Mouse (Mus musculus) liver, embryonic 14.5 days (tissue): Measurements from ENCODE around the gene Nme1. TPM values are rescaled to one million over a fixed set of nuclear protein-coding genes. Genes with fewer than 3 reads are reported as not detected.

Experiments used
- ATAC-seq: fragments of 200-750 bp; cut with Nextera tagmentation; 2 replicates; pipeline ENCODE4 v1.8.0; 2017; ENCODE audit warnings: moderate number of reproducible peaks, mild to moderate bottlenecking, moderate library complexity; ENCODE audit not compliant: insufficient read depth
- DNase-seq, 3 experiments: peaks; one replicate each; pipeline ENCODE4 v3.0.0-alpha.2; 2012 to 2013; ENCODE audit warnings: low read depth in 3 of 3, low spot score in 3 of 3
- H3K27ac ChIP-seq: fragments of 300-500 bp; sonication (generic); 2 replicates; pipeline ENCODE4 v1.5.1; 2014; ENCODE audit warnings: moderate library complexity, mild to moderate bottlenecking, control low read depth, inconsistent platforms
- H3K27me3 ChIP-seq: fragments of 300-500 bp; sonication (generic); 2 replicates; pipeline ENCODE4 v1.6.1; 2014; ENCODE audit warnings: mild to moderate bottlenecking, low read length, moderate library complexity; ENCODE audit not compliant: control insufficient read depth, insufficient read depth
- H3K36me3 ChIP-seq: fragments of 300-500 bp; sonication (generic); replicated peaks from 2 replicates; pipeline ENCODE4 v1.6.1; 2014; ENCODE audit warnings: low read depth; ENCODE audit not compliant: control insufficient read depth, insufficient read depth
- H3K4me1 ChIP-seq, 2 experiments: fragments of 200-500 bp in 1 of 2; fragments of 300-500 bp in 1 of 2; sonication (generic) in 1 of 2; replicated peaks; 2 replicates each; pipeline ENCODE4 v1.6.1; 2012 to 2014; ENCODE audit warnings: antibody characterized with exemption in 1 of 2, inconsistent platforms in 1 of 2, low read length in 1 of 2; ENCODE audit not compliant: control insufficient read depth in 2 of 2, insufficient read depth in 2 of 2
- H3K4me2 ChIP-seq: fragments of 300-500 bp; sonication (generic); 2 replicates; pipeline ENCODE4 v1.6.1; 2014; ENCODE audit warnings: low read depth, mild to moderate bottlenecking, control low read depth, moderate library complexity
- H3K4me3 ChIP-seq, 2 experiments: fragments of 200-500 bp in 1 of 2; fragments of 300-500 bp in 1 of 2; sonication (generic) in 1 of 2; 2 replicates each; pipeline ENCODE4 v1.5.1; 2012 to 2014; ENCODE audit warnings: low read depth in 2 of 2, low read length in 2 of 2, mild to moderate bottlenecking in 2 of 2, control low read depth in 1 of 2, inconsistent platforms in 1 of 2, moderate library complexity in 1 of 2; ENCODE audit not compliant: insufficient read depth in 1 of 2
- H3K9ac ChIP-seq: fragments of 300-500 bp; sonication (generic); replicated peaks from 2 replicates; pipeline ENCODE4 v1.6.1; 2014; ENCODE audit warnings: mild to moderate bottlenecking, control low read depth, moderate library complexity
- H3K9me3 ChIP-seq: fragments of 300-500 bp; sonication (generic); 2 replicates; pipeline ENCODE4 v1.6.1; 2016; ENCODE audit warnings: low read length, mixed read lengths; ENCODE audit not compliant: control insufficient read depth
- CTCF ChIP-seq: IDR thresholded peaks from 2 replicates; pipeline ENCODE4 v1.5.1; 2016; ENCODE audit warnings: antibody characterized with exemption, low read depth, control low read depth
- EP300 ChIP-seq: IDR thresholded peaks from 2 replicates; pipeline ENCODE4 v1.6.1; 2016; ENCODE audit warnings: antibody characterized with exemption, low read depth
- WGBS: fragments of 180-500 bp; shearing (Covaris S2); extraction: QIAGEN DNeasy Blood & Tissue Kit; methylation state at CpG from one replicate; pipeline ENCODE4 v1.1.7; 2014; ENCODE audit not compliant: insufficient replicate concordance; 5-methylcytosine and 5-hydroxymethylcytosine counted together
- polyA plus RNA-seq, 2 experiments: library from polyadenylated mRNA; depleted of rRNA in 1 of 2; stranded (reverse) in 1 of 2; unstranded in 1 of 2; fragments of >200 nt; fragmentation: Nextera tagmentation in 1 of 2; extraction: Ambion mirVana in 1 of 2; gene quantifications; 2 replicates each; pipeline versions ENCODE4 v1.2.1 to v1.2.3; 2012 to 2014

Nme1 gene
- polyA plus RNA-seq, 2 experiments, result 113 to 201 TPM

- H3K36me3 ChIP-seq, result no peaks in the 10 kb centered on the region
- TF ChIP-seq EP300 (no peak), CTCF (no peak)
- H3K4me3 ChIP-seq, result no peak overlapping the region
- no peaks in the 10 kb centered on the region for H3K9me3 ChIP-seq
- no peaks in the 10 kb centered on the region for H3K27me3 ChIP-seq
- 70% methylated on average over 3 of the region's 3 CpGs for WGBS
- no peak overlapping the region for H3K9ac ChIP-seq
- ATAC-seq (no peak), DNase-seq (no peak)
- no peak overlapping the region for H3K4me2 ChIP-seq
- no peak overlapping the region for H3K27ac ChIP-seq
- H3K4me1 ChIP-seq, result peaks cover 7 to 18% of the 10 kb centered on the region in 2 experiments; a peak in 3 of 4 replicates
These were observed 16.3 kb upstream of the Nme1 start for GRCm38 (mm10) chr11:93984619-93985018.

DNA sequence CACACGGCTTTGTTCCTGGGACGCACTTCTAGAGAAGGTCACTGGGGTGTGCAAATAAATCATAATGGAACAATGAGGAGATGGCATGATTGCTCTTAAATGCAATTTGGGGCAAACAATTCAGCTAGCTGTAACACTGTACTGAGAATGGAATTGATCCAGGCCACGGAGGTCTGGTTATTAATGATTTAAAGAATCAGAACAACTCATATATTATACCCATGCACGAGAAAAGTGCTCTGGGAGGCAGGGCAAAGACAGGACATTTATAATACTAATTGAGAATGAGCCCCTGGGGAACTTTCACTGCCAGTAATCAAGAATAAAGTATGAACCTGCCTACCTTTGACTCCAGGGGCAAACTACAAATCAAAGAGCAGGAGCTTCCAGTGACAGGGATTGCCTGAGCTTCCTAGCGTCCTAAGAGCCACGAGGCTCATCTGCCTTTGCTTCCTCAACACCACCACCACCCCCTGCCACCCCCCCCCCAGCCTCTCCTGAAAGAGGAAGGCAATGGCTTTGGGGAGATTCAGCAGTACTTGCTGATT, 11.3 kb upstream of the Nme1 start:
- TF ChIP-seq EP300 (no peak), CTCF (no peak)
- Histone ChIP-seq H3K27ac (no peak overlapping the region), H3K4me1 (no peaks in the 10 kb centered on the region), H3K4me2 (no peak overlapping the region), H3K4me3 (no peak overlapping the region), H3K9ac (no peak overlapping the region), H3K36me3 (no peaks in the 10 kb centered on the region), H3K9me3 (no peaks in the 10 kb centered on the region), H3K27me3 (no peaks in the 10 kb centered on the region)
- ATAC-seq, result no peak
- DNase-seq, result no peak
- 43% methylated on average over 6 of the region's 6 CpGs for WGBS

- WGBS, result 78% methylated on average over 5 of the region's 5 CpGs
- ATAC-seq, result no peak
- TF ChIP-seq CTCF, result no peak
These were observed 4.6 kb upstream of the Nme1 start for GRCm38 (mm10) chr11:93972951-93973350.

GRCm38 (mm10) chr11:93969799-93970198, 1.5 kb upstream of the Nme1 start:
- Histone ChIP-seq H3K4me1 (peaks cover 2 to 8% of the 10 kb centered on the region in 2 experiments; a peak in 3 of 4 replicates), H3K9me3 (no peaks in the 10 kb centered on the region), H3K4me2 (no peak overlapping the region), H3K36me3 (peaks cover 9% of the 10 kb centered on the region; the same call in 1 of the 2 replicates), H3K27ac (no peak overlapping the region), H3K9ac (no peak overlapping the region), H3K4me3 (no peak overlapping the region), H3K27me3 (no peaks in the 10 kb centered on the region)
- DNase-seq (no peak), ATAC-seq (no peak)
- TF ChIP-seq EP300, result no peak
- no peak for TF ChIP-seq CTCF
- 73% methylated on average over 1 of the region's 1 CpGs for WGBS

More at GRCm38 (mm10) chr11:93972951-93973350, 4.6 kb upstream of the Nme1 start:
- Histone ChIP-seq H3K27ac (no peak overlapping the region), H3K9ac (no peak overlapping the region), H3K4me3 (no peak overlapping the region), H3K9me3 (no peaks in the 10 kb centered on the region), H3K4me2 (no peak overlapping the region), H3K36me3 (no peaks in the 10 kb centered on the region), H3K27me3 (no peaks in the 10 kb centered on the region), H3K4me1 (peaks cover 2 to 3% of the 10 kb centered on the region in 2 experiments; a peak in 1 of 4 replicates)
- DNase-seq, result no peak

- H3K4me3 ChIP-seq, result no peak overlapping the region
- peaks cover 2 to 8% of the 10 kb centered on the region in 2 experiments; a peak in 3 of 4 replicates for H3K4me1 ChIP-seq
- no peaks in the 10 kb centered on the region for H3K9me3 ChIP-seq
- H3K4me2 ChIP-seq, result peak overlapping the region; percentile 69
- no peak overlapping the region for H3K27ac ChIP-seq
- ATAC-seq (no peak), DNase-seq (no peak)
- TF ChIP-seq EP300 (no peak), CTCF (no peak)
- 90% methylated on average over 6 of the region's 6 CpGs for WGBS
- H3K27me3 ChIP-seq, result no peaks in the 10 kb centered on the region
- H3K9ac ChIP-seq, result no peak overlapping the region
- peaks cover 14% of the 10 kb centered on the region for H3K36me3 ChIP-seq
These were observed 850 bp upstream of the Nme1 start for GRCm38 (mm10) chr11:93969171-93969570.
